Mouse (Mus musculus): ENCODE data around the gene Hyou1.

- TF ChIP-seq GATA1 (IDR thresholded peaks at IDR 0.05; ENCODE audit: borderline replicate concordance, low read length) (no peak), FLI1 (IDR thresholded peaks at IDR 0.05; ENCODE audit: low read length) (no peak)
Observed at GRCm38 (mm10) chr9:44399114-44399794, 20.0 kb downstream of the Hyou1 start.
